Mouse (Mus musculus) naive thymus-derived CD4-positive, alpha-beta T cell, adult 5 months (primary cell): ENCODE results near the gene Hpgds. TPM values are rescaled to one million over a fixed set of nuclear protein-coding genes. Genes with fewer than 3 reads are reported as not detected.

Experiments
- polyA plus RNA-seq: library from polyadenylated mRNA; unstranded; fragments of 100-300 nt; shearing (Covaris generic); gene quantifications from one replicate; pipeline ENCODE4 v1.2.1, GENCODE M21; 2017

Gene Hpgds
- 1.3 TPM for polyA plus RNA-seq

GRCm38 (mm10) chr6:65144621-65145205 is at the start of gene Hpgds:
Hpgds (minus strand) TSS chr6:65144908.

Other genes starting within 250 kb of the Hpgds start
- 48.3 TPM for gene Smarcad1, start 102.3 kb downstream of the Hpgds start, polyA plus RNA-seq
- gene C130060K24Rik, start 236.2 kb upstream of the Hpgds start, polyA plus RNA-seq: not detected